Mouse (Mus musculus): ENCODE measurements around the gene Csf2ra. TPM values are rescaled to one million over a fixed set of nuclear protein-coding genes. Genes with fewer than 3 reads are reported as not detected.
"Not testable (repeated sequence)": the region's sequence is repeated elsewhere in the genome, so short reads cannot be mapped to it uniquely, and the experiment has no call there.

Csf2ra gene
- 26.8 and 32.5 TPM in 2 replicates for polyA plus RNA-seq (2015; fragmentation: Nextera tagmentation; extraction: Ambion mirVana)

DNA sequence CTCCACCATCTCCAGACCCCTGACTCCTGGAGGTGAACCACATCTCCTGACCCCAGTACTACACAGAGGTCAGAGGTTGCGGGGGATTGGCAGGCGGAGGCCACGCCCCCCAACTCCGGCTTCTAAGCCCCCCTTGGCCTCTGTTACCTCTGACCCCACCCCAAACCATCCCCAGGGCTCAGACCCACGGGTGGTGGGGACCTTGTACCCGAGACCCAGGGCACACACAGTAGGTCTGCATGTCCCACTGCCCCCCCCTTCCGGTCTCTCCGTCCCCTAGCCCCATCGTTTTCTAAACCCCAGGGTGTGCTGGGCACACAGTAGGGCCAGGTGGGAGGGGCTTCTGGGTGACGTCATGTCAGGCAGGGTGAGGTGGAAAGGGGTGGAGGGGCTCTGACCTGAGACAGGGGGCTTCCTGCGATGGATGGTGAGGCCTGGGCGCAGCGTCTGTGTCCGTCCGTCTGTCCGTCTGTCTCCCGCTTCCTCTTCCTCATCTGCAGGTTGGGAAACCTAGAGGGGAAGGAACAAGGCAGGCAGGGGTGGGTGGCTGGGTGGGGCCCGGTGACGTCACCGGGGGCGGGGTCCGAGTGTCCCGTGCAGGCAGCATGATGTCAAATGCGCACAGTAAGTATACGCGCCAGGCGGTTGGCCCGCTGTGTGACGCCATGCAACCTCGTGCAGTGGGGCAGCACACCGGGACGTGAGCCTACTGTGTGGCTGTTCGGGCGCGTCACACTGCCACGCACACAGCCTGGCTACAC, at the start of gene Csf2ra:
Gene Csf2ra, minus strand, starts transcription at position 489 of the 761 bp plus-strand sequence.
- Histone ChIP-seq H3K4me1 (peaks cover 9% of the 10 kb centered on the region), H3K9ac (no peak within 1 kb of the TSS; the same call in 1 of the 2 replicates), H3K27me3 (no peaks in the 10 kb centered on the region), H3K9me3 (no peaks in the 10 kb centered on the region), H3K36me3 (no peaks in the 10 kb centered on the region), H3K4me3 (peak within 1 kb of the TSS; percentile 64), H3K4me2 (peak within 1 kb of the TSS; percentile 75), H3K27ac (peak within 1 kb of the TSS; percentile 92)
- ATAC-seq (ENCODE audit: borderline replicate concordance, extremely low read depth, low FRiP score, low TSS enrichment): no peak
- 50% methylated on average over 36 of the region's 36 CpGs for WGBS

DNA sequence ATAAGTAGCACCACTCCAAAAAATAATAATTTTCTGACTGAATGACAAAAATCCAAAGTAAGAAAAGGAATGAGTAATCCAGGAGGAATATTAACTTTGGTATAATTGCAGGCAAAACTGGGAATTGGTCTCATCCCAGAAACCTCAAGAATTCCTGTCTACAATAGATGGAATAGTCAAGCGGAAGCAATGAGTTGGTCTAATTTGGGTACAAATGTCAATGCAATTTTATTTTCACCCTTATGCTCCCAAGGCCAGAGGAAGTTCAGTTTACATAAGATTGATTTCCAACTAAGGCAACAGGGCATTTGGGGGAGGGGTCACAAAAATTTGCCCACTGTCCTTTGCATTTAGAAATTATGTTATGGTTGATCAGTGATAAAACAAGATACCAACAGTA, 47.2 kb upstream of the Csf2ra start:
- Histone ChIP-seq H3K4me2 (no peak overlapping the region), H3K36me3 (no peaks in the 10 kb centered on the region), H3K27ac (no peak overlapping the region), H3K4me1 (no peaks in the 10 kb centered on the region), H3K4me3 (no peak overlapping the region), H3K9ac (no peak overlapping the region), H3K27me3 (no peaks in the 10 kb centered on the region), H3K9me3 (no peaks in the 10 kb centered on the region)
- WGBS: 87% methylated on average over 1 of the region's 1 CpGs
- ATAC-seq (ENCODE audit: borderline replicate concordance, extremely low read depth, low FRiP score, low TSS enrichment): no peak

DNA sequence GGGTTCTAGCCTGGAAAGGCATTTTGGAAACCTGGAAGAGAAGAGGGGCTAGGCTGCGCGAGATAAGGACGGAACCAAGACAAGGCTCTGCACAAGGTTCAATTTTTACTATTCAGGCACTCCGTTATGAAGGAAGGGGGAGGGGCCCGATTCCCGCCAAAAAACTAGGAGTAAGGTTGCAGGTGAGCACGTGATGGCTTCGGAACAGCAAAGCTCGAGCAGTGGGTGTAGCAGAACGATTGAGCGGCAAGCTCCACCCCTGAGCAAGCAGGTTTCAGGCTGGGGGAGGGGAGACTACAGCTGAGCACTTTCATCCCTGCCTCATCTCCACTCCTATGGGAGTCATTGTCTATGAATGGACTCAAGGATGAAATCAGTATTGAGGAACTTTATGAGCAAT, 40.9 kb upstream of the Csf2ra start:
- not testable (repeated sequence) for H3K9me3 ChIP-seq; ATAC-seq (ENCODE audit: borderline replicate concordance, extremely low read depth, low FRiP score, low TSS enrichment); H3K9ac ChIP-seq; H3K27me3 ChIP-seq; H3K36me3 ChIP-seq; H3K4me2 ChIP-seq; H3K27ac ChIP-seq; H3K4me3 ChIP-seq; H3K4me1 ChIP-seq
- WGBS: 26% methylated on average over 11 of the region's 11 CpGs

DNA sequence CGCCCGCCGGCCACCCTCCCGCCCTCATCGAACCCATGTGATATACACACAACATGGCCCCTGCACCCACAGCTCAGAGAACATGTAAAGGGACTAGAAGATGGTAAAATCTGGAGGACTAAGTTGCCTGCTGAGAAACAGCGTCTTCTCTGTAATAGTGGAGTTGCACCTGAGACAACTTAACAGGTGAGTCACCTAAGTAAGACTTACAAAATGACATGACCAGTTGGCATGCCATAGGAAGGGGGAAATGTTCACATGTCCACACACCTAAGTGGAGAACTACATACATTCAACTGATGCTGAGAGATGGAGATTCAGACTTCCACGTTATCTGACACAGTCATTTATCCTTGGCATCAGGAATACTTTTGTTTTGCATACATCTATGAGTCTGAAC, 38.9 kb upstream of the Csf2ra start:
- 20% methylated on average over 7 of the region's 7 CpGs for WGBS
- H3K27me3 ChIP-seq: no peaks in the 10 kb centered on the region
- no peak overlapping the region for H3K9ac ChIP-seq
- no peaks in the 10 kb centered on the region; the same call in 1 of the 2 replicates for H3K4me1 ChIP-seq
- H3K36me3 ChIP-seq: no peaks in the 10 kb centered on the region
- no peak overlapping the region for H3K4me3 ChIP-seq
- no peaks in the 10 kb centered on the region for H3K9me3 ChIP-seq
- H3K27ac ChIP-seq: no peak overlapping the region
- no peak overlapping the region for H3K4me2 ChIP-seq
- no peak for ATAC-seq (ENCODE audit: borderline replicate concordance, extremely low read depth, low FRiP score, low TSS enrichment)

DNA sequence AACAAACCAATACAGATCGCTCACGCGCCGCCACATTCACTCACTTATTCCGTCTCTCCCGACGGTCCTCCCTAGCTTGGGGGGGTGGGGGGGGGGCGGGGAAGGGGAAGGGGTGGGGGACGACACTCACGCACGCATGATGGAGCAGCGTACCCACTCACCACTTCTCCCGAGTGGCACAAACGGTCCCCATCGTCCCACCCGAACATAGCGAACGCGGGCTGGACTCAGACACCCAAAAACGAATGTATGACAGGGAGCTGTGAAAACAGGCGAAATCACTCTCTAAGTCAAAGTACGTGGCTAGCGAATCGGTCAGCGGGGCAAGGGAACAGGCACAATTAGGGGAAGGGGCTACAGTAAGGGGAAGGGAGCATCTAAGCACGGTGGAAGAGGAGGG, 38.4 kb upstream of the Csf2ra start:
- Histone ChIP-seq H3K4me3 (no peak overlapping the region), H3K9ac (no peak overlapping the region), H3K4me1 (no peaks in the 10 kb centered on the region; the same call in 1 of the 2 replicates), H3K4me2 (no peak overlapping the region), H3K36me3 (no peaks in the 10 kb centered on the region), H3K27ac (no peak overlapping the region), H3K9me3 (no peaks in the 10 kb centered on the region), H3K27me3 (no peaks in the 10 kb centered on the region)
- no peak for ATAC-seq (ENCODE audit: borderline replicate concordance, extremely low read depth, low FRiP score, low TSS enrichment)
- WGBS: 3% methylated on average over 26 of the region's 26 CpGs

DNA sequence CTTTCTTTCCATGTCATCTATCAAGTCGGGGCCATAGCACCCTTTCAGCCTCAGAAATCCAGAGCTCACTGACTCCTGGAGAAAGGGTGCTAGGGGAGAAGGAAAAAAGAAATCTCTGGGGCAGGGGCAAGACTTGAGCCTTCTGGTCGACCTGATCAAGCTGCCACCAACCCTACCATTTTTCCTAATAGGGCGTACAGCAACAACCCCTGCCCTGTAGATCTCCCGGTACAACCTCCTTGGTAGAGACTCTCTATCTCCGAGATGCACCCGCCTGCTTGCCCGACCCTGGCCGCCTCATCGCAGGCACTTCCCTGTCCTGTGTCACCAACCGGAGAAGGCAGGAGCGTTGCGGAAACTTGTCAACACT, 38.0 kb upstream of the Csf2ra start:
- Histone ChIP-seq H3K4me3 (no peak overlapping the region), H3K9me3 (no peaks in the 10 kb centered on the region), H3K4me2 (no peak overlapping the region), H3K36me3 (no peaks in the 10 kb centered on the region), H3K9ac (no peak overlapping the region), H3K4me1 (no peaks in the 10 kb centered on the region; the same call in 1 of the 2 replicates), H3K27ac (no peak overlapping the region), H3K27me3 (no peaks in the 10 kb centered on the region)
- WGBS: 3% methylated on average over 12 of the region's 12 CpGs
- no peak for ATAC-seq (ENCODE audit: borderline replicate concordance, extremely low read depth, low FRiP score, low TSS enrichment)

DNA sequence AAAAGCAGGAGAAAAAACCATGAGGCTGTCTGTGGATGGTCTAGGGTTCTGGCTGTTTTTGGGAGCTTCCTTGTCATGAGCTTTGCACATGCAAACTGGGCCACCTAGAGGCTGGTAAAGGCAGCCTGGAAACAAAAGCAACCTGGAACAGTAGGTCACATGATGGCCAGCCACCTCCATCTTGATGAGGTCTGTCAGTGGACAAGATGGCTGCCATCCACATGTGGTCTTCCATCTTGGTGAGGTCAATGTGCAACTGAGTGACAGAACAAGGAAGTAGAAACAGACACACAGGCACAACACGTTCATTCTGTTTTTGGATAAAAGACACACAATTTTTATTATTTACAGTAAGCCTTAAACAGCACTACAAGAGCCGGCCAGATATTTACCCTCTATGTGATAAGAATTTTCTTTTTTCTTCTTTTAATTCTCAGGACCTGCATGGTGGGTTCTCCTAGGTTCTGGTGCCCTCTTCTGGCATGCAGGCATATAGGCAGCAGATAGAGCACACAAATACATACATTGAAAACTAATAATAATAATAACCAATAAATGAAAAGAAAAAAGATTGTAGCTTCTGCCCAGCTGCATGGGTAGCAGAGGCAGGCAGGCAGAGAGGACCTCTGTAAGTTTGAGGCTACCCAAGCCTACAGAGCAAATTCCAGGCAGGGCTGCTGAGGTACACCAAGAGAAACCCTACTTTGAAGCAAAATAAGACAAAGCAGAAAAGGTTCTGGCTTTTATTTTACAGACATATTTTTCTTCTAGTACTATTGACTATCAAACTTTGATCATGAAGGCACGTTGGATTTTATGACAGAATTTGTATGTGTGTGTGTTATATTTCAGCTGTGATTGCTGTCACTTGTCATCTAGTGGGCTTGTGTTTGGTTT, 37.4 kb upstream of the Csf2ra start:
- ATAC-seq (ENCODE audit: borderline replicate concordance, extremely low read depth, low FRiP score, low TSS enrichment): no peak; the same call in 1 of the 2 replicates
- WGBS: 10% methylated on average over 3 of the region's 3 CpGs
- Histone ChIP-seq H3K27me3 (no peaks in the 10 kb centered on the region), H3K4me1 (no peaks in the 10 kb centered on the region; the same call in 1 of the 2 replicates), H3K36me3 (no peaks in the 10 kb centered on the region), H3K4me2 (0 out of 2 replicates have a peak overlapping the region, but pooled peaks have one; percentile 13), H3K4me3 (no peak overlapping the region), H3K9me3 (no peaks in the 10 kb centered on the region), H3K9ac (no peak overlapping the region), H3K27ac (no peak overlapping the region)

DNA sequence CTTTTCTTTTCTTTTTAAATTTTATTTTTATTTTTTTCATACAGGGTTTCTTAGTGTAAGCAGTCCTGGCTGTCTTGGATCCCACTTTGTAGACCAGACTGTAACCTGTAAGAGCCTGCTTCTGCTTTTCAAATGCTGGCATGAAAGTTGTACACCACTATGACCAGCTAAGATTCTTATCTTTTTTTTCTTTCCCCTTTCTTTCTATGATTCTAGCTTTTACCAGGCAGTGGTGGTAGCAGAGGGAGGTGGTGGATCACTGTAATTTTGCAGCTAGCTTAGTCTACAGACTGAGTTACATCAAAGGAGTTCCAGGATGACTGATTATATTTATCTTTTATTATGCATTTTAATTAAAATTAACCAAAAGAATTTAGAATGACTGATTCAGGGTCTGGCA, 36.7 kb upstream of the Csf2ra start:
- no peak for ATAC-seq (ENCODE audit: borderline replicate concordance, extremely low read depth, low FRiP score, low TSS enrichment)
- Histone ChIP-seq H3K4me1 (no peaks in the 10 kb centered on the region; the same call in 1 of the 2 replicates), H3K27ac (no peak overlapping the region), H3K9ac (no peak overlapping the region), H3K36me3 (no peaks in the 10 kb centered on the region), H3K4me2 (no peak overlapping the region), H3K9me3 (no peaks in the 10 kb centered on the region), H3K4me3 (no peak overlapping the region), H3K27me3 (no peaks in the 10 kb centered on the region)

DNA sequence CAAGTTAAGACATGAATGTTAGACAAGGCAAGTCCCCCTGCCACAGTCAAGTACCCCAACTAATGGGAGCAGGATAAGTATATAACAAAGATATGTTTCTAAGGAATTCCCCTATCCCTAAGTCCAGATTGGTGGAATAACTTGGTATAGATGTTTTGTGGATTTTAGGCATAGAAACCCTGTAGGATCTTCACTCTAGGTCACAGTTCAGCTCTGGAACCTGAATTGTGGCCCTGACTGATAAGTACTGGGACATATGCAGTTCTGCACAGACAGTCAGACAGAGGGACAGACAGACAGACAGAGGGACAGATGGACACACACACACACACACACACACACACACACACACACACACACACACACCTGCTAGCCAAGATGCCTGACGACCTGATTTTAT, 36.0 kb upstream of the Csf2ra start:
- H3K9me3 ChIP-seq: no peaks in the 10 kb centered on the region
- H3K4me1 ChIP-seq: no peaks in the 10 kb centered on the region; the same call in 1 of the 2 replicates
- H3K4me3 ChIP-seq: no peak overlapping the region
- ATAC-seq (ENCODE audit: borderline replicate concordance, extremely low read depth, low FRiP score, low TSS enrichment): no peak
- H3K9ac ChIP-seq: no peak overlapping the region
- H3K4me2 ChIP-seq: no peak overlapping the region
- H3K36me3 ChIP-seq: no peaks in the 10 kb centered on the region
- WGBS: 71% methylated on average over 1 of the region's 1 CpGs
- H3K27me3 ChIP-seq: no peaks in the 10 kb centered on the region
- H3K27ac ChIP-seq: no peak overlapping the region

DNA sequence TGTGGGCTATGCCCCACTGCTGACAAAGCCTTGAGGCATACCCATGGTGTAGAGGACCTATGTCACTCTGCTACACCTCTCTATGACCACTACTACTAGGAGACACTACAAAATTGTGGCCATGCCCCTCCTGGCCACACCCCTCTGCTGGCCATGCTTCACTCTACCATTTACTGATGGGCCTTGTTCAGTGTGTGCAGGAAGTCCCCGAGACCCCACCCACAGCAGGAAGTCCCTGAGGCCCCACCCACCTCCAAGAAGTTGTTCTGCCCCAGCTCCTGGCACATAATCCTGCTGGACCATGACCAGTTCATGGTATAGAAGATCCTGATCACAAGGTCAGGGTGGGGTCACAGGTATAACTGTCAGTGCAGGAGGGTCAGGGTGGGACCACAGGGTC, 33.0 kb upstream of the Csf2ra start:
- Histone ChIP-seq H3K36me3 (no peaks in the 10 kb centered on the region), H3K27me3 (no peaks in the 10 kb centered on the region), H3K9me3 (no peaks in the 10 kb centered on the region), H3K4me1 (no peaks in the 10 kb centered on the region; the same call in 1 of the 2 replicates), H3K9ac (no peak overlapping the region), H3K4me3 (no peak overlapping the region), H3K27ac (no peak overlapping the region), H3K4me2 (no peak overlapping the region)
- no peak for ATAC-seq (ENCODE audit: borderline replicate concordance, extremely low read depth, low FRiP score, low TSS enrichment)
- WGBS: 73% methylated on average over 1 of the region's 1 CpGs

DNA sequence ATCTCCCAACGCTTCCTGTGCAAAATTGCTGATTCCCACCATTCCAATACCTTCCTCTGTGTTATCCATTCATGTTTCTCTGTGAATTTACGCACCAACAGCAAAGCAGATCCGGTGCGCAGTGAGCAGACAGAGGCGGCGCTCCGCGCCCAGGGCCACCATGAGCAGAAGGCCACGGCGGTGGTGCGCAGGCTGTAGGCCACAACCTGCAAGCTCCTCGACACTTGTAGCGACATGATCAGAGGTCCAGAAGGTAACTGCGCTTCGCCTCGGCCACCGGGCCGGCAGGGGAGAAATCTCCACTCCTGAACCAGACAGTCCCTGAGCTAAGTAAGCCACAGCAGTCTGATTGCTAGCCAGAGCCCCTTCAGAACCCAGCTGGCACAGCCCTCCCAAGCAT, 29.5 kb upstream of the Csf2ra start:
- Histone ChIP-seq H3K4me2 (no peak overlapping the region), H3K4me1 (no peaks in the 10 kb centered on the region), H3K9ac (no peak overlapping the region), H3K4me3 (no peak overlapping the region), H3K27ac (no peak overlapping the region), H3K36me3 (no peaks in the 10 kb centered on the region), H3K27me3 (no peaks in the 10 kb centered on the region), H3K9me3 (no peaks in the 10 kb centered on the region)
- ATAC-seq (ENCODE audit: borderline replicate concordance, extremely low read depth, low FRiP score, low TSS enrichment): no peak
- 91% methylated on average over 18 of the region's 18 CpGs for WGBS

All from lung, embryonic 15.5 days (tissue).